Mouse (Mus musculus): Measurements from ENCODE around the gene Cyp3a13.
"Not testable (repeated sequence)": the region's sequence is repeated elsewhere in the genome, so short reads cannot be mapped to it uniquely, and the experiment has no call there.

The Cyp3a13 gene

DNA sequence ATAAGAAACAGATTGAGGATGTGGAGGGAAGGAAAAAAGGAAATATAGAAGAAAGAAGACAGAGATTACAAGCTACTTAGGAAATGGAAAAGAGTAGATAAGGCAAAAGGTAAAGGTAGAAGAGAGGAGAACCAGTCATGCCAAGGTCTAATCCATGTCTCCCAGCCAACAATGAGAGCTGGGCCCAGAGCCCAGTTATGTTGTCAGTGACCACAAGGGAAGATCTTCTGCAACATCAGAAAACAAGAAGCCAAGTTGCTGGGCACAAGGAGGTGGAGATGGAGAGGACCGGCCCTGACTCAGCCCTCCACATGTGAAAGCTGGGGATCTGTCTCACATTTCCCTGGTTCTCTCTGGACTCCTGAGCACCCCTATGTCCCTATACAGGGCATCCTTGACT lies 33.8 kb downstream of the Cyp3a13 start:
- Histone ChIP-seq H3K27me3 (ENCODE audit: insufficient read depth, low read length) (peaks cover 12% of the 10 kb centered on the region), H3K4me3 (replicated peaks; ENCODE audit: low read length) (no peak overlapping the region), H3K9me3 (ENCODE audit: low read length) (no peaks in the 10 kb centered on the region), H3K36me3 (ENCODE audit: insufficient read depth, low read length) (no peaks in the 10 kb centered on the region), H3K4me1 (replicated peaks; ENCODE audit: low read depth, low read length) (no peaks in the 10 kb centered on the region)
- TF ChIP-seq NANOG (IDR thresholded peaks at IDR 0.05; ENCODE audit: borderline replicate concordance, low read length) (no peak), POU5F1 (IDR thresholded peaks at IDR 0.05; ENCODE audit: borderline replicate concordance, low read length) (no peak), CTCF (conservative IDR thresholded peaks at IDR 0.05; ENCODE audit: low read length) (no peak)

DNA sequence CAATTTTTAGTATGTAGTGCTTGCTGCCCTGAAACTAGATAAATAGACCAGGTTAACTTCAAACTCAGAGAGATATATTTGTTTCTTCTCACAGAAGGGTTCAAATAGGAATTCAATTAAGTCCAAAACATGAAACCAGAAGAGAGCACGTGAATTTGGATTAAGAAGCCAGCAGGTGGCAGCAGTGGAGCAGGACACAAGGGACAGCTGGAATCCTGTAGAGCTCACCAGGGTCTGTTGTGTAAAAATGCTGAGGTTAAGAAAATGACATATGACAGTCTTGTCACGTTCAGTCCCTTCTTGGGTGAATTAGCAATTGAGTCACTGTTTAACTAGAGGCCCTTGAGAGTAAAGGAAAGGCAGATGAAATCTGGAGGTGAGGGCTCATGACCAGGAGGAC lies 35.5 kb downstream of the Cyp3a13 start:
- H3K27me3 ChIP-seq (ENCODE audit: insufficient read depth, low read length): peaks cover 12% of the 10 kb centered on the region
- H3K4me1 ChIP-seq (replicated peaks; ENCODE audit: low read depth, low read length): no peaks in the 10 kb centered on the region
- no peaks in the 10 kb centered on the region for H3K9me3 ChIP-seq (ENCODE audit: low read length)
- TF ChIP-seq NANOG (IDR thresholded peaks at IDR 0.05; ENCODE audit: borderline replicate concordance, low read length) (no peak), POU5F1 (IDR thresholded peaks at IDR 0.05; ENCODE audit: borderline replicate concordance, low read length) (no peak), CTCF (conservative IDR thresholded peaks at IDR 0.05; ENCODE audit: low read length) (no peak; the same call in 1 of the 2 replicates)
- H3K36me3 ChIP-seq (ENCODE audit: insufficient read depth, low read length): no peaks in the 10 kb centered on the region
- H3K4me3 ChIP-seq (replicated peaks; ENCODE audit: low read length): no peak overlapping the region

DNA sequence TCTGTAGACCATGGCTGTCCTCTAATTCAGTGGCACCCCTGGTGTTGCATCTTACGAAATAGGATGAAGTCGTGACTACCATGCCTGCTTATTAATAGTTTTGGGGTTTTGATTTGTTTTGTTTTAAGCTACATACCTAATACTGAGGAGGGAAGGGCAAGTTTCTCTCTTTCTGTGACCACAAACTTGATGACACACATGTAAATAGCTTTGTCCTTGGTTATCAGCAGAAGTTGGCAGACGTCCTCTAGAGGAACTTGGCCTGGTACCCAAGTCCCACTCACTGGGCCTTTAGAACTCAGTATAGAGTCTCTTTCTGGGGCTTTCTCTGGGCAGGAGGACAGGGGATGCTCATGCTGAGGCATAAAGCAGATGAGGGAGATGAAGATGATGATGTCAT lies 38.1 kb downstream of the Cyp3a13 start:
- TF ChIP-seq POU5F1 (IDR thresholded peaks at IDR 0.05; ENCODE audit: borderline replicate concordance, low read length) (no peak), CTCF (conservative IDR thresholded peaks at IDR 0.05; ENCODE audit: low read length) (no peak), NANOG (IDR thresholded peaks at IDR 0.05; ENCODE audit: borderline replicate concordance, low read length) (no peak)
- no peak overlapping the region for H3K4me3 ChIP-seq (replicated peaks; ENCODE audit: low read length)

GRCm38 (mm10) chr5:137882922-137883321 lies 38.5 kb downstream of the Cyp3a13 start:
- no peak for TF ChIP-seq POU5F1 (IDR thresholded peaks at IDR 0.05; ENCODE audit: borderline replicate concordance, low read length)
- TF ChIP-seq NANOG (IDR thresholded peaks at IDR 0.05; ENCODE audit: borderline replicate concordance, low read length): no peak
- TF ChIP-seq CTCF (conservative IDR thresholded peaks at IDR 0.05; ENCODE audit: low read length): no peak
- Histone ChIP-seq H3K4me3 (replicated peaks; ENCODE audit: low read length) (no peak overlapping the region), H3K9me3 (ENCODE audit: low read length) (no peaks in the 10 kb centered on the region), H3K4me1 (replicated peaks; ENCODE audit: low read depth, low read length) (no peaks in the 10 kb centered on the region; the same call in 1 of the 2 replicates), H3K36me3 (ENCODE audit: insufficient read depth, low read length) (no peaks in the 10 kb centered on the region), H3K27me3 (ENCODE audit: insufficient read depth, low read length) (peaks cover 12% of the 10 kb centered on the region)

More for the DNA sequence above, 38.1 kb downstream of the Cyp3a13 start:
- H3K36me3 ChIP-seq (ENCODE audit: insufficient read depth, low read length): no peaks in the 10 kb centered on the region
- no peaks in the 10 kb centered on the region for H3K9me3 ChIP-seq (ENCODE audit: low read length)
- H3K4me1 ChIP-seq (replicated peaks; ENCODE audit: low read depth, low read length): no peaks in the 10 kb centered on the region
- peaks cover 12% of the 10 kb centered on the region for H3K27me3 ChIP-seq (ENCODE audit: insufficient read depth, low read length)

GRCm38 (mm10) chr5:137877860-137878259 lies 43.6 kb downstream of the Cyp3a13 start:
- TF ChIP-seq CTCF (conservative IDR thresholded peaks at IDR 0.05; ENCODE audit: low read length) (no peak), NANOG (IDR thresholded peaks at IDR 0.05; ENCODE audit: borderline replicate concordance, low read length) (peak; percentile 63), POU5F1 (IDR thresholded peaks at IDR 0.05; ENCODE audit: borderline replicate concordance, low read length) (no peak)
- Histone ChIP-seq H3K4me1 (replicated peaks; ENCODE audit: low read depth, low read length) (no peaks in the 10 kb centered on the region; the same call in 1 of the 2 replicates), H3K4me3 (replicated peaks; ENCODE audit: low read length) (no peak overlapping the region), H3K27me3 (ENCODE audit: insufficient read depth, low read length) (no peaks in the 10 kb centered on the region), H3K36me3 (ENCODE audit: insufficient read depth, low read length) (no peaks in the 10 kb centered on the region), H3K9me3 (ENCODE audit: low read length) (no peaks in the 10 kb centered on the region)

DNA sequence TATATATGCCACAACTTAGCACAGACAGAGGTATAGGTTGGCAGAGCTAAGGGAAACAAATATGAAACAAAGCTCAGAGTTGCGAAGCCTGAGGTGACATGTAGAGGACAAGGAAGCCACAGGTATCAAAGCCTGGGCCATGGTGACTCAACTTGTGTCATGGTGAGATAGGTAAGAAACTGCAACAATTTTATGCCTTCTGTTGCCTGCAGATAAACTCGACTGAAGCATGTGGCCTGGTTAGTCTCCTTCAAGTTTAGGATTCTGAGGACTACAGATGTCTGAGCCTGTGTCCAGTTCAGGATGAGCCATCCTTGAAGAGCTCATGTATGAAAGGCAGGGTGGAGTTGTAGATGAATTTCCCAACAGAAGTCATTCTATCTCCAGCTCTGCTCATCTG lies 46.4 kb downstream of the Cyp3a13 start:
- Histone ChIP-seq H3K36me3 (ENCODE audit: insufficient read depth, low read length) (no peaks in the 10 kb centered on the region), H3K4me1 (replicated peaks; ENCODE audit: low read depth, low read length) (no peaks in the 10 kb centered on the region; the same call in 1 of the 2 replicates), H3K27me3 (ENCODE audit: insufficient read depth, low read length) (no peaks in the 10 kb centered on the region), H3K4me3 (replicated peaks; ENCODE audit: low read length) (no peak overlapping the region), H3K9me3 (ENCODE audit: low read length) (no peaks in the 10 kb centered on the region)
- no peak for TF ChIP-seq CTCF (conservative IDR thresholded peaks at IDR 0.05; ENCODE audit: low read length)
- no peak for TF ChIP-seq POU5F1 (IDR thresholded peaks at IDR 0.05; ENCODE audit: borderline replicate concordance, low read length)
- no peak for TF ChIP-seq NANOG (IDR thresholded peaks at IDR 0.05; ENCODE audit: borderline replicate concordance, low read length)

DNA sequence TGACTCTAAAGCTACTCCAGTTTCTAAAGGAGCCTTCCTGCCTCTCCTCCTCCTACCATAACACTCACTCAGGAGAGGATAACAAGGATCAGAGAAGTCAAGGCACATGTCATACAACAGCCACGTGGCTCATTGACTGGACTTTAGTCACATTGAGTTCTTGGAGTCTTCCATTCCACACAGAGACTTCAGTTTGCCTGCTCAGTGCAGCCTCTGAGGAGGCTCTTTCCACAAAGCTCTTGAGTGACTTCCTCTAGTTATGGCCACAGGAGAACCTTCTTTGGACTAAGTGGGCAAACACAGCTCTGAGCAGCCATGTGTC lies 49.1 kb downstream of the Cyp3a13 start:
- not testable (repeated sequence) for H3K36me3 ChIP-seq (ENCODE audit: insufficient read depth, low read length); H3K9me3 ChIP-seq (ENCODE audit: low read length); H3K4me3 ChIP-seq (replicated peaks; ENCODE audit: low read length); H3K4me1 ChIP-seq (replicated peaks; ENCODE audit: low read depth, low read length); H3K27me3 ChIP-seq (ENCODE audit: insufficient read depth, low read length)

GRCm38 (mm10) chr5:137871644-137872380 lies 49.6 kb downstream of the Cyp3a13 start, which contains the start of gene Pilrb2:
Gene Pilrb2 (minus strand): TSS chr5:137871815.
- H3K4me1 ChIP-seq (replicated peaks; ENCODE audit: low read depth, low read length); H3K4me3 ChIP-seq (replicated peaks; ENCODE audit: low read length); H3K27me3 ChIP-seq (ENCODE audit: insufficient read depth, low read length); H3K36me3 ChIP-seq (ENCODE audit: insufficient read depth, low read length); H3K9me3 ChIP-seq (ENCODE audit: low read length): not testable (repeated sequence)

GRCm38 (mm10) chr5:137868600-137868999 lies 52.8 kb downstream of the Cyp3a13 start:
- not testable (repeated sequence) for H3K27me3 ChIP-seq (ENCODE audit: insufficient read depth, low read length); H3K36me3 ChIP-seq (ENCODE audit: insufficient read depth, low read length); H3K4me3 ChIP-seq (replicated peaks; ENCODE audit: low read length); H3K9me3 ChIP-seq (ENCODE audit: low read length); H3K4me1 ChIP-seq (replicated peaks; ENCODE audit: low read depth, low read length)

DNA sequence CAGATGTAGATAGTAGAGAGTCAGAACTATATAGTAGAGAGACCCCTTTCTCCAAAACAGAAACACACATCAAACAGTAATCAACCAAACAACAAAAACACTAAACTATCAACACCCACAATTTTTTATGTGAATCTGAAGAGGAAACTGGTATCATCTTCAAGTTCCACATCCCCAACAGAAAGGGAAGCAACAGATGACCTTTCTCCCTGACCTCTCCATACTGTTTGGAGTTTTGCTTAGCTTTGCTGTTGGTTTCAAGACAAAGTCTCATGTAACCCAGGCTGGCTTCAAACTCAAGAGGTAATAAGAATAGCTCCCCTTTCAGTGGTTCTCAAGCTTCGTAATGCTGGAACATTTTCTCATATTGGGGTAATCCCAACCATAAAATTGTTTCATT lies 57.4 kb downstream of the Cyp3a13 start:
- H3K27me3 ChIP-seq (ENCODE audit: insufficient read depth, low read length); H3K4me1 ChIP-seq (replicated peaks; ENCODE audit: low read depth, low read length); H3K36me3 ChIP-seq (ENCODE audit: insufficient read depth, low read length); H3K4me3 ChIP-seq (replicated peaks; ENCODE audit: low read length): not testable (repeated sequence)
- peaks cover 42% of the 10 kb centered on the region for H3K9me3 ChIP-seq (ENCODE audit: low read length)

- not testable (repeated sequence) for H3K4me3 ChIP-seq (replicated peaks; ENCODE audit: low read length)
- H3K9me3 ChIP-seq (ENCODE audit: low read length): peaks cover 49% of the 10 kb centered on the region
Observed at GRCm38 (mm10) chr5:137857960-137858710, 63.3 kb downstream of the Cyp3a13 start, which contains the start of gene Pilrb1. Gene Pilrb1 (minus strand): TSS chr5:137858106.

DNA sequence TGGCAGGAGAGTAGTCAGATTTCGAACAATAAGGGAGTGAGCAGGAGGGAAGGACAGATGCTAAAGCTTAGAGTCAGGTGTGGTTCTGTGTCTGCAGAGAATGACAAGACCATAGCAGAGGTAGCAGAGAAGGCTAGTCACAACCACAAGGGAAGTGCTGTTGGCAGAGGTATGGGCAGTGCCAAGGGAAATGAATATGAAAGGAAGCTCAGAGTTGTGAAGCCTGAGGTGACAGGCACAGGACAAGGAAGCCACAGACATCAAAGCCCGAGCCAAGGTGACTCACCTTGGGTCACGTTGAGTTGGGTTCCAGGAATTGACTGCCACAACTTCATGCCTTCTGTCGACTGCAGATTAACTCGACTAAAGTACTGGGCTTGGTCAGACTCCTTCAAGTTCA lies 64.5 kb downstream of the Cyp3a13 start:
- H3K36me3 ChIP-seq (ENCODE audit: insufficient read depth, low read length); H3K4me1 ChIP-seq (replicated peaks; ENCODE audit: low read depth, low read length); H3K4me3 ChIP-seq (replicated peaks; ENCODE audit: low read length); H3K27me3 ChIP-seq (ENCODE audit: insufficient read depth, low read length): not testable (repeated sequence)
- peaks cover 37% of the 10 kb centered on the region for H3K9me3 ChIP-seq (ENCODE audit: low read length)

More at GRCm38 (mm10) chr5:137857960-137858710, 63.3 kb downstream of the Cyp3a13 start, which contains the start of gene Pilrb1:
- H3K36me3 ChIP-seq (ENCODE audit: insufficient read depth, low read length); H3K27me3 ChIP-seq (ENCODE audit: insufficient read depth, low read length); H3K4me1 ChIP-seq (replicated peaks; ENCODE audit: low read depth, low read length): not testable (repeated sequence)
